Mouse (Mus musculus): ENCODE data around the gene Dlgap1.

The Dlgap1 gene

GRCm38 (mm10) chr17:70457103-70457502 lies 488.2 kb downstream of the Dlgap1 start:
- DNase-seq (ENCODE audit: low read depth, low spot score), result no peak

DNA sequence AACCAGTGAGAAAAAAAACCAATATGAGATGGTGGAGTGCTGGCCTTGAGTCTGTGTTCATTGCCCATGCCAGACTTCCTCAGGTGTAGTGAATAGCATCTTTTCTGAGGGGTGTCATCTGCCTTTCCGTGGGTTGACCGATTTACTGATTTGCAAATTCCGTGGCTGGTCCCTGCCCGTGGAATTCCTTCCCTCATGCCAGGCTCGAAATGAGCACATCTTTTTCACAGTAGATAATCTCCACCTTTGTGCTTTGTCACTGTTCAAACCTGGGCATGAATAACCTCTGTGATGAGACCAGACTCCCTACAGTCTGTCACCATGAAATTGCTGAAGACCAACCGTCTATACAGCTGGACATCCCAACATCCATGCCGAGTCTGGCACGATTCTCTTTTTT lies 493.4 kb downstream of the Dlgap1 start:
- DNase-seq (ENCODE audit: low read depth, low spot score), result no peak

DNA sequence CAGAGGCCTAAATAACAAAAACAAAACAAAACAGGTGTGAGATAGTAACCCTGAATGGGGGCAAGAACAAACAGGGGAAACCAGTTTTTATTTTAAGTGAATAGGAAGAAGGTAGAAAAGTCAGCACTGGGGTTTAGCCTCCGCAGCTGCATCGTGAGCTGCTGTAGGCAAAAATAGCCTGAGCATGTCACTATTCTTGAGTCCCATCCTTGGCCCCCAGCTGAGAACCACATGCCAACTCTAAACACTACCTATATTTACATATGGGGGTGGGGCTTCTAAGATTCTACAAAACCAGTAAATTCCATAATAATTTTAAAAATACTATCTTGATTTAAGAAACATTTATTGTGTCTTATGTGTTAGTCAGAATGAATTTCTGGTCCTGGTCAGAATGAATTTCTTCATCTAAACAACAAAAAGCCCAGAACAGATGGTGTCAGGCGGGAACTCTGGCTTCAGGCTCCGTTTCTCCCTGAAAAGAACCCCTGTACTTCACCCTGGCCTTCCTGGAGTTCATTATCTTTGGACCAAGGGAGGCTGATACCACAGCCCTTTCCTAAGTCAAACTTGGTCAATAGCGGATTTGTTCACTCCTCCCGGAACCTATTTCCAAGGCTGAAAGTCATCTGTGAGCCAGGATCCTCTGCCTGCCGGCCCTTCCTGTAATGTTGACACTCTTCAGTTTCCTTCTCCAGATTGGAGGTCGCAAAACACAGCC lies 494.1 kb downstream of the Dlgap1 start:
- no peak for DNase-seq (ENCODE audit: low read depth, low spot score)

DNA sequence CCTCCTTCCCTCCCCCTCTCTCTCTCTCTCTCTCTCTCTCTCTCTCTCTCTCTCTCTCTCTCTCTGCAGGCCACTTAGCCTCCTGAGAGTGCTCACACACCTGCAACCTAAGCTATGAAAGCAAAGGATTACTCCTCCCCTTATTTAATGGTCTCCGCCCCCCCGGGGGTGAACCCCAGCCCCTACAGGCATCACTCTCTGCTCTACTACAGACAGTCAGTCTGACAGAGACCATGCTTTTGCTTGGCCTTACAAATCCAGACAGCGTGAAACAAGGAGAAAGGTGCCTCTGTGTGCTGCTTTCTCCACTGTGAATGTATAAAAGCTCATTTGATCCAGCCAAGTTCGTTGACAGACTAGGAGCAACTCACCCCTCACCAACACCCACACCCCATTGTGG lies 497.5 kb downstream of the Dlgap1 start:
- DNase-seq (ENCODE audit: low read depth, low spot score), result no peak

GRCm38 (mm10) chr17:70470970-70471371 lies 502.1 kb downstream of the Dlgap1 start:
- no peak for DNase-seq (ENCODE audit: low read depth, low spot score)

- DNase-seq (ENCODE audit: low read depth, low spot score), result no peak
Measured at GRCm38 (mm10) chr17:70472162-70472561, 503.3 kb downstream of the Dlgap1 start.

GRCm38 (mm10) chr17:70473871-70474270 lies 505.0 kb downstream of the Dlgap1 start:
- no peak for DNase-seq (ENCODE audit: low read depth, low spot score)

DNA sequence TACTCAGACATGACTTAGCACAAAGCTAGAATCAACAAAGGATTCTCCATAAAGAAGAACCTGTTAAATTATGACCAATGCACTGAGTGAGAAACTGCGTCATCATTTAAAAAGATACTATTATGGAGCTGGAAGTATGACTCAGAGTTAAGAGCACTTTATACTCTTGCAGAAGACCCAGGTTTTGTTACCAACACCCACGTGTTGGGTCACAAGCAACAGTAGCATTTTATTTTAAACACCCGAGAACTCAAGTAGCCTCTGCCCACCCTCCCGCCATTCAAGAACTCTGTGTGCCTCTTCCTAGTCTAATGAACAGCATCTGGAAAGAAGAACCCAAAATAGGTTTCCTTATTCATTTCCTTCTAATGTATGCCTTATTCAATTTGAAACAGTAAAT lies 514.8 kb downstream of the Dlgap1 start:
- DNase-seq (ENCODE audit: low read depth, low spot score), result no peak

- DNase-seq (ENCODE audit: low read depth, low spot score), result no peak
Measured at GRCm38 (mm10) chr17:70485668-70486067, 516.8 kb downstream of the Dlgap1 start.

DNA sequence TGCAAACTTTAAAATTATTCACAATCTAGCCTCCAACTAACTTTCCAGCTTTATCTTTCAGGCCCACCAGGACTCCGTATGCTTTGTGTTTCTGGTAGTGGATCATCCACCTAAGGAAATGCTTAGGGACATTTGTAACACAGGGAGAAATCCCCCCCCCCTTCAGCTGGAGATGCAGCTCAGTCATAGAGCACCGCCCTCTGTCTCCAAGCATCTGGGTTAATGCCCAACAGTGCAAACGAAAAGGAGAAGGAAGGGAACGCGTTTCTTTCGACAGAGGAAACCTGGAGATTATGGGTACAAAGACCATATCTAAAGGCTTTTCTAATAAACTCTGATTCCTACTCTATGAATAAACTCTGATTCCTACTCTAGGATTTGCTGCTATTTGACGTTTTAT lies 517.4 kb downstream of the Dlgap1 start:
- DNase-seq (ENCODE audit: low read depth, low spot score), result no peak

DNA sequence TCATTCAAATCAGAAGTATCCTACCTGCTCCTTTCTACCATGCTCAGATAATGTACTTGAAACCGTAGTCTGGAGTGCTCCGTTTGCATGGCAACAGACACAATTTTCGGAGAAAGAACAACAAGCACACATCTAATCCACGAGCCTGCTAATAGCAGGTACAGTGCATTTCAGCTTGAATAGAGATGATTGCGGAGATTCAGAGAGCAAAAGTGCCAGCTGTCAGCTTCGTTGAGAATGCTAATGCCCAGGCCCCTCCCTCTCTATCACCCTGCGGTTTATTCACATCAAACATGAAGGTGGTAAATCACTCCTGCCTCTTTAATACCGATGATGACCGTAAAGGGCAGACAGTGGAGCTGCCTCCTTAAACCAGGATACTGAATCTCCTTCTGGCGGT lies 518.0 kb downstream of the Dlgap1 start:
- no peak for DNase-seq (ENCODE audit: low read depth, low spot score)

DNA sequence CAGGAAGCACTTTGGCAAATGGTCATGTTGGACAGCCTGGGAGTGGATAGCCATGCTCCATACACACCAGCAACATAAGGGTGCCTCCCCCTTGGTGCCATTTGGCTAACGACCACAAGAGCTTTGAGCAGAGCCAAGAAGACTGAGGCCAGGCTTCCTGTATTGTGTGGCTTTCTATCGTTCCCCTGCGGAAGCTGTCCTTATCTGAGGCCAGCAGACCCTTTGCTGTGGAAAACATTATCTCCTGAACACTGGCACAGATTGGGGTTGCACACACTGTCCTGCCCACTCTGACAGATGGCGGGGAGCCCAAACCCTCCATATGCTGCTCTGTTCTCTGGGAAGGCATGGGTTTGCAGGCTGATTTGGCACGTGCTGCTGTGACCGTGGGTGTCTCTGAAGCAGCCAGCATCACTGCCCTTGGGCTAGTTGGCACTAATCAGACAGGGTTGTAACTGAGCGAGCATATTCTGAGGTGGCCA lies 520.0 kb downstream of the Dlgap1 start:
- no peak for DNase-seq (ENCODE audit: low read depth, low spot score)

DNA sequence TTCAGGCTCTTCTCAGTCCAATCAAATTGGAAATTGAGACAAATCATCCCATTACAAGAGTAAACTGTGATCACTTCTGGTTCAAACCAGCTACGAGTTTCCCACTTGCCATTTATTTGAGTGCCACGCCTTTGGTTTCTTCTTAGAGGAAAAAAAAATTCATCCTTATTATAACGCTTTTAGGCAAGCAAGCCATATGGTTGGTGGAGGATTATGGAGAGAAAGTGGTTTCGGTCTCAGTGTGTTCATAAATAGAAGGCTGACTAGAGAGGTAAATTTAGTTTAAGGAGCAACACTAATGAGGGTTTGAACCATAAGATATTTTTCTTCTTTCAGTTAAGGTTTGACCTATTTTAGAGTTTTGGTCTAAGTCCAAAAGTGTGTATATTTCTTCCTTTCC lies 522.7 kb downstream of the Dlgap1 start:
- DNase-seq (ENCODE audit: low read depth, low spot score), result no peak

DNA sequence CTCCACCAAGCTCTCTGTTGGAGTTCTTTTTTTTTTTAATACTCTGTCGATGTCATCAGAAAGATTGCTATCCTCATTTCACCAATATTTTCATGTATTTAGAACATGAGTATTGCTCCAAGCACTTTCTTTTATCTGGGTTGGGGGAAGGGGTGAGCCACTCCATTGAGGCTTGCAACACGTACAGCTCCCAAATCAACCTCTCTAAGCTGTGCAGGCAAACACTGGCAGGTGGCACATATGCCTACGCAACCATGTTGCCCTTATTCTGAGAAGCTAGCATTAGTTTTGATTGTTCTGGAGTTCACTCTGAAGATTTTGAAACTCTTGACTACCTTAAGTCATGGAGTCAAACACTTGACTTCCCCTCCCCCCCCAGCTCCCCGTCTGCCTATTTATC lies 525.5 kb downstream of the Dlgap1 start:
- DNase-seq (ENCODE audit: low read depth, low spot score), result no peak

DNA sequence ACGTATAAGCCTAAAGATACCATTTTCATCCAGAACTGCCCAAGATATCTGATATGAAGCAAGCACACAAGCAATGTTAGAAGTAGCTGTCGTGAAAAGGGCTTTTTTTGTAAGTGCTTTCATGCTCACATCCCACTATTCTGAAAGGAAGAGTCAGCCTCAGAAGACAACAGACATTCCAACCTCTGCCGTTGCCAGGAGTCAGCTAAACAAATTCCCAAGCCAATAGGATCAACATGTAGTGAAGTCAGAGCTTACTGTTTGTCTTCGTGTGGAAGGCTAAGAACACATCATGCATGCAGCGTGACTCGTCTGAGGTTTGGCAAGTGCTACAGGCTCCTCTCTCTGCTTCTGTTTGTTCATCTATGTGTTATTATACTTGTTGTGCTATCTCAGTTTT lies 529.4 kb downstream of the Dlgap1 start:
- DNase-seq (ENCODE audit: low read depth, low spot score), result no peak

- DNase-seq (ENCODE audit: low read depth, low spot score), result no peak
Measured at GRCm38 (mm10) chr17:70501933-70502332, 533.1 kb downstream of the Dlgap1 start.

DNA sequence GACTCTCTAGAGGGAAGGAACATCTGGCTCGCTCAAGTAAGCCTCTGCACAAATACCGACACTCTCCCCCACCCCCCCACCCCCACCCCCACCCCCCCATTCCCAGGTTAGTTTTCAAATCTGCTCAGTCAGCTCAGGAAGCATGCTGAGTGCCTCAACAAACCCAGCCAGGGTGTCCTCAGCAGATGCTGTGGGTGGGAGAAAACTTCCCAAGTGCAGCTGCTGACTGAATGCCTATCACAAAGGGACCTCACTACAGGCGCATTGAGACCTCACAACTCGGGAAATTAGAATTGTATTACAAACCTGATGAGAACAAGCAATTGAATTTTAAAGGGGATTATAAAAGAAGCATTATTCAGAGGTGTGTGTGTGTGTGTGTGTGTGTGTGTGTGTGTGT lies 538.9 kb downstream of the Dlgap1 start:
- DNase-seq (ENCODE audit: low read depth, low spot score), result no peak

DNA sequence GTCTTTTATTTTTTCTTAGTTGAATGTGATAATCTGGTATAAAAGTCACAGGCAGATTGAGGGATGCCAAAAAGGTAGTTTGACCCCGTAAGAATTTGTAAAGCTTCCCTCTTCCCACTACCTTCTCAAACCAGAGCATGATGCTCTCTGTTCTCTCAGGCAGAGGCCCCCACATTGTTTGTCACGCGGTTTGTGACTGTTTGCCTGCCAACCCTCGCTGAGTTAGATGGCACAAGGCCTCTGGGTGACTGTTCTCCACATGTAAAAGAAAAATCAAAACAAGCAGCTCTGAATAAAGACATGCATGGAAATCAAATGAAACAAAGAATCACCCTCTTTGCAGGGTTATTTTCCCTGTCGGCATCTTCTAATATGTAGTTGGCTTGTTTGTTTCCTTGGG lies 541.6 kb downstream of the Dlgap1 start:
- no peak for DNase-seq (ENCODE audit: low read depth, low spot score)

GRCm38 (mm10) chr17:70511401-70511800 lies 542.5 kb downstream of the Dlgap1 start:
- DNase-seq (ENCODE audit: low read depth, low spot score), result no peak

DNA sequence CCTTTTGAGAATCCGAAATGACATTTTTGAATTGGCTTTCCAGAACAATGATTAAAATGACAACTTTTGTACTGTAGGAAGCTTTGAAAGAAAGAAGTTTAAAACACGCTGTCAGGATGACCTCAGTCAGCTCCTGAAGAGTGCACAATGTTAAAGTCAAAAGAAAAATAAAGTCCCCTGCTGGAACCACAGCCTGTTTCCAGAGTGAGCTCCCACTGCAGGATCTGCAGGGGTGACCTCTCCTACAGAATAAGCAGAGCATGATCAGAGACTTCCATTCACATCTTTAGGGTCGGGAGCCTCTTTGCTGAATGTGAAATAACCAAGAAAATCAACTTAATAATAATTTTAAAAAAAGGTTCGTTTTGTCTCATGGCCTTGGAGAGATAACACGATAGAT lies 544.9 kb downstream of the Dlgap1 start:
- no peak for DNase-seq (ENCODE audit: low read depth, low spot score)

DNA sequence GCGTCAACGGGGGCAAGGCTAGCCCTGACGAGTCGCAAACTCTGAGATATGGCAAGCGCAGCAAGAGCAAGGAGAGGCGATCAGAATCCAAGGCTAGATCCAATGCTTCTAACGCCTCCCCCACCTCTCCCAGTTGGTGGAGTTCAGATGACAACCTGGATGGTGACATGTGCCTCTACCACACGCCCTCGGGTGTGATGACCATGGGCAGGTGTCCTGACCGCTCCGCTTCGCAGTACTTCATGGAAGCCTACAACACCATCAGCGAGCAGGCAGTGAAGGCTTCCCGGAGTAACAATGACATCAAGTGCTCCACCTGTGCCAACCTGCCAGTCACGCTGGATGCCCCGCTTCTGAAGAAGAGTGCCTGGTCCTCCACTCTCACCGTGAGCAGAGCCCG lies 547.6 kb downstream of the Dlgap1 start:
- DNase-seq (ENCODE audit: low read depth, low spot score), result no peak

GRCm38 (mm10) chr17:70517333-70517732 lies 548.5 kb downstream of the Dlgap1 start:
- no peak for DNase-seq (ENCODE audit: low read depth, low spot score)

DNA sequence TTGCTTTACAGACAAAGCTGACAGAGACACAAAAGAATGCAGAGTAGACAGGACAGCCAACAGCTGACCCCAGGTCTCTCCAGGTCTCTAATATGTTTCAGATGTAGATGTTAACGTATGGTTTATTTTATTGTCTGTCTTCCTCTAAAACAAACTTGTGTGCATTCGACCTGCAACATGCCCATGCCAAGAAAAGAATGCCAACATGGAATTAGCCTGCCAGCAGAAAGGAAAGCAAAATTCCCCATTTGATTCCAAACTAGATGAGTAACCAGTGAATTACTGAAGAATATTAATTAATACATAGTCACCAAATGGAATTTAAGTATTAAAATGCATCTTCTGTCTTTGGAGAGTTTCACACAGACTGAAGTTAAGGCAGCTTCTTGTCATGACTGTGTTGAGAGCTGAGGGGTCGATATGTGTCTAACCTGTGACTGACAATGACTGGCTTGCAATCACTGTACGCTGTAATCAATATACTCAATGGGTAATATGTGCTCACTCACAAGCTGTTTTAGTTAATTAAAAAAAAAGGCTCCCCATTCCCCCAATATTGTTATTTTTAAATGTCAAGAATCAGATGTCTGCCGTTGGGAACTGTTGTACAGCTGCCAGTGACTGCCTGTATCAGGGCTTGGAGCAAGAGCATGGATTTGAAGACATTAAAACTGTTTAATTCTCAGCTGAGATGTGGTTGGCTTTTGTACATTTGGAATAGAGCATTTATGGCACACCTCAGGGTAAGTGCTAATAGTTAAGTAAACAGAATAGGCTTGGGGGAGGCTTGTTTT lies 552.4 kb downstream of the Dlgap1 start:
- no peak for DNase-seq (ENCODE audit: low read depth, low spot score)

Data from embryo, embryonic 11.5 days (tissue).